Mouse (Mus musculus): ENCODE data around the gene Gigyf2. TPM values are rescaled to one million over a fixed set of nuclear protein-coding genes. Genes with fewer than 3 reads are reported as not detected.

The Gigyf2 gene
- total RNA-seq, 2 experiments from 2014 or later: 32.3 to 36.5 TPM

DNA sequence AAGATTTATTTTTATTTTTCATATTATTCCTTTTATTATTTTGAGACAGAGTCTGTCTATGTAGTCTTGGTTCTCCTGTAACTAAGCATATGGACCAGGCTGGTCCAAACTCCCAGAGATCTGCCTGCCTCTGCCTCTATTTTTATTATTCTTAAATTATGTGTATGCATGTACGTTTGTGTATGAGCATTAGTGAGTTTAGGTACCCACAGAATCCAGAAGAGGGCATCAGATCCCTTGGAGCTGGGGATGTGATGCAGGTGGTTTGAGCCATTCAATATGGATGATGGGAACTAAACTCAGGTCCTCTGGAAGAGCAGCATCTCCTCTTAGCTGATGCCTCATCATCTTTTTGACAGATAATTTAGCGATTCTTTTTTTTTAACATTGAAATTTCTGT, 11.4 kb upstream of the Gigyf2 start:
- no peak for DNase-seq
- intact Hi-C loops (cut with DNase I; ENCODE audit: low total_unique reads): no loop called here

DNA sequence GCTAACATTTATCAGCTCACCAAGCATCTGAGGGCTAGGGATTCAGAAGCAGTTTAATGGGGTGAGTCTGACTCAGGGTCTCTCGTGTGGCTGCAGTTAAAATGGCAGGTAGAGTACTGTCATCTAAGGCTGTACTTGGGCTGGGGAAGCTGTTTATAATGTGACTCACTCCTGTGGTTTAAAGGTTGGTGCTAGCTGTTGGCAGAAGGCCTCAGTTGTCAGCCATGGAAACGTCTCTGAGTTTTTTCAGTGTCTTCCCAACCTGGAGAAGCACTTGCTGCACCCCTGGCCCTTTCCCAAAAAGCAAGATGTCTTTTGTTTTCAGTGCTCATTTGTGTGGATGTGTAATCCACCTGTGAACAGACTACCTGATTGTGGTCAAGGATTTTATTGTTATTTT, 10.9 kb upstream of the Gigyf2 start:
- intact Hi-C loops (cut with DNase I; ENCODE audit: low total_unique reads): no loop called here
- DNase-seq: no peak

DNA sequence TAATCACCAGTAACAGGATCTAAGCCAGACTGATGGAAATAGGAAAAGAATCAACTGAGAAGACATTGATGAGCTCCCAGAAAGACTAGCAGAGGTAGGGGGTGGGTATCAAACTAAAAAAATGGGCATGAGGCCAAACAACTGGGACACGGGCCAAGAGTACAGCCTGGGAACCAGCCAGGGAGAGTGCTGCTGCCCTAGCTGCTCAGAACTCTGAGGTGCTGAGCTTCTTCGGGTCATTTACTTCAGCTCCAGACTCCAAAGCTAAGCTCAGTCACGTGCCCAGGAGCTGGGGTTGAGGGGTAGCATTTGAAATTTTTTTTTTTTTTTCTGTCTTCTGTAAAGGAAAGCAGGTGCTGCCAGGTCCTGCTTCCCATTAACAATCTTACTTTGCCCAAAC, 10.1 kb upstream of the Gigyf2 start:
- no peak for DNase-seq
- intact Hi-C loops (cut with DNase I; ENCODE audit: low total_unique reads): no loop called here

DNA sequence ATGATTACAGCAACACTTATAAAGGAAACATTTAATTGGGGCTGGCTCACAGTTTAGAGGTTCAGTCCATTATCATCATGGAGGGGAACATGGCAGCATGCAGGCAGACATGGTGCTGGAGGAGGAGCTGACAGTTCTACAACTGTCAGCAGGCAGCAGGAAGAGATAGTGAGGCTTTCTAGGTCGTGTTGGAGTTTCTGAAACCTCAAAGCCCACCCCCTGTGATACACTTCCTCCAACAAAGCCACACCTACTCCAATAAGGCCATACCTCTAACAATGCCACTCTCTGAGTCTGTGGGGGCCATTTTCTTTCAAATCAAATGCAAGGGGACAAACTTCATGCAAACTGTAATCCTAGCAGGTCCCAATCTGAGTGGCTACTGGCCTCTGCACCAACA, 5.7 kb upstream of the Gigyf2 start:
- intact Hi-C loops (cut with DNase I; ENCODE audit: low total_unique reads): no loop called here

DNA sequence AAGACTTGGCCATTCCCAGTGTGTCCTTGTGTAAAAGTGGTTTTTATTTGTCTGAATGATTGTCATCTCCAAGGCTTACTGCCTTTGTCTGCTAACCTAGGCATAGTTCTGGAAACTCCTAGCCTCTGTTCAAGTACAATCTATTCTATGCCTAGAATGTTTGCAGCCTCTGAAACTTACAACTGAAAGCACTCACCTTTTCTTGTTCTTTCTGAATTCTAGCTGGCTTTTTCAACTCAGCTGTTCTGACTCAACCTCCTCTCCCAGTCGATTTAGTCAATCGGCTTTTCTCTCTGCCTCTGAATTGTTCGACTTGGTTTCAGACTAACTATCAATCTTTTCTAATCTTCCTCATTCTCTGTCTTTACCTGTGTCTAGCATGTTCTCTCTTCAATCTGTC, 4.0 kb upstream of the Gigyf2 start:
- intact Hi-C loops (cut with DNase I; ENCODE audit: low total_unique reads): no loop called here
- DNase-seq: no peak

More for the DNA sequence above, 5.7 kb upstream of the Gigyf2 start:
- DNase-seq: no peak

DNA sequence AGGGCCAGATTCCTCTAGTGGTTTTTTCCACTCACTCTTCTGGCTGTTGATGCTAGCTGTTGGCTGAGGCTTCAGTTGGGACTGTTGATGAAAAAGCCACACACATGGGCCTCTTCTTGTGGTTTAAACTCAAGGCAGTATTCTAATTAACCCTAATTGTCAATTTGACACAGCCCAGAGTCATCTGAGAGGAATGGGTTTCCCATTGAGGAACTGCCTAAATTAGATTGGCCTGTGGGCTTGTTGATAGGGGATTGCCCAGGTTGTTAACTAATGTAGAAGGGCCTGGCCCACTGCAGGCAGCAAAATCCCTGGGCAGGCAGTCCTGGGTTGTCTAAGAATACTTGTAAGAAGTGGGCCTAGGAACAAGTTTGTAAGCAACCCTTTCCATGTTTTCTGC, 2.1 kb upstream of the Gigyf2 start:
- DNase-seq: no peak
- intact Hi-C loops (cut with DNase I; ENCODE audit: low total_unique reads): no loop called here

DNA sequence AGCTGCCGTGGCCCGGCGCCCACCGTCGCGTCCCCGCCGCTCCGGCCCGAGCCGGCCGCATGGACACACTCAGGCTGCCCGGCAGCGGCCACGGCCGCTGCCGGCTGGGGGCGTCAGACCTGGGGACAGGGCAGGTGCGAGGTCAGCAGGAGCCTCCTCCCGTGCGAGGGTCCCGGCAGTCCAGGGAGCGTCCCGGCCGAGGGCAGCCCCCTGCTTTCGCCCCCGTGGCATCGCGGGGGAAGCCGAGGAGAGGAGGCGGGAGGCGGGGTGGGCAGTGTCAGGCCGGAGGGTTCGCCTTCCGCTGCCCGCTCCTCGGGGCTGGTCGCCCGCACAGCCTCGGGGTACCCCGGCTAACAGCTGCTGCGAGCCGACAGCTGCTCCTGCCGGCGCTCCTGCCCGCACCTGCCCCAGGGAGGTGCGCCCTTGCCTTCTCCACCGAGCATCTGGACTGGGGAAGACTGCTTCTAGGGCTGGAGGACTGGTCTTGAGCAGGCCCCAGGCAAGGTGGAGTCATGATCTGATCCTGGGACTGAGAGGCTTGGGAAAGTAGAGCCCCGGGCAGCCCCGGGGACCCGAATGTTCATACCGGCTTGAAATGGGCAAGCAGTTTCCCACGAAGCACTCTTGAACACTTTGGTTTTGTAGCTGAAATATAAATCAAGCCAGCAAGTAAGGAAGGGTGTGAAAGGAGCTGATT, 515 bp downstream of the Gigyf2 start:
- intact Hi-C loops (cut with DNase I; ENCODE audit: low total_unique reads): no loop called here
- peak; percentile 57 for DNase-seq

DNA sequence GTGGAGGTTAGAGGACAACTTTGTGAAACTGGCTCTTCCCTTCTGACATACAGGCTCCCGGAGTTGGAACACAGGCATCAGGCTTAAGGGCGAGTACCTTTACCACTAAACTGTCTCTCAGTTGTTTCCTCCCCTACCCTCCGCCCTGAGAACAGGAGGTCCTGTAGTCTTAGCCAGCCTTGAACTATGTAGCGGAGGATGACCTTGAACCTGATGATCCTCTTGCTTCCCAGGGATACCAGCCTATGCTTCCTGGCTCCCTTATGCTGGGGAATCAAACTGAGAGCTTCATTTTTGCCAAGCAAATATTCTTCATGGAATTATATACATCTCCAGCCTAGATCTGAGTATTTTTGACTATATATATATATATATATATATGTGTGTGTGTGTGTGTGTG, 5.0 kb downstream of the Gigyf2 start:
- intact Hi-C loops (cut with DNase I; ENCODE audit: low total_unique reads): no loop called here
- DNase-seq: no peak

DNA sequence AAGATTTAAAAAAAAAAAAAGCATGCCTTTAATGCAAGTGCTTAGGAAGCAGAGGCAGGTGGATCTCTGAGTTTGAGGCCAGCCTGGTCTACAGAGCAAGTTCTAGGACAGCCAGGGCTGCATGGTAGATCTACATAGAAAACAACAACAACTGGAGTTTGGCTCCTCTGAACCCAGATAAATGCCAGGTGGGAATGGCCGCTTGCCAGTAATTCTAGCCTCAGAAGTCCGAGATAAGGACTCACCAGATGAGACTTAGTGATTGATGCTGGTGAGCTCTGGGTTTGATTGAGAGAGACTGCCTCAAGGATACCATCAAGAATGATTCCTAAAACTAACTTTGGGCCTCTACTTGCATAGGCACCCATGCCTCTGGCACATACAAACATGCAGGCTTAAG, 23.8 kb downstream of the Gigyf2 start:
- intact Hi-C loops (cut with DNase I; ENCODE audit: low total_unique reads): no loop called here
- no peak for DNase-seq

DNA sequence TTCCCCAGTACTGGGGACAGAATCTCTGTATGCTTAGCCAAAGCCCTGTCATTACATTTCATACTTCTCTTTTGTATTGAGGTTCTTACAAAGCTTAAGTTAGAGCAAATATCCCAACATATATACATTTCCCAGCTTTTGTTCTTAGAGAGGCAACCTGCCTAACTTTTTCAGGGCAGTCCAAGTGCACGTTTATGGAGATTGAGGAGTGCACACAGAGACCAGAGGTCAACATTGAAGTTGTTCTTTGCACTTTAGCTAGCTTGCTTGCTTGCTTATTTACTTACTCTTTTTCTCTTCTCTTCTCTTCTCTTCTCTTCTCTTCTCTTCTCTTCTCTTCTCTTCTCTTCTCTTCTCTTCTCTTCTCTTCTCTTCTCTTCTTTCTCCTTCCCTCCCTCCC, 33.5 kb downstream of the Gigyf2 start:
- intact Hi-C loops (cut with DNase I; ENCODE audit: low total_unique reads): no loop called here
- DNase-seq: no peak

DNA sequence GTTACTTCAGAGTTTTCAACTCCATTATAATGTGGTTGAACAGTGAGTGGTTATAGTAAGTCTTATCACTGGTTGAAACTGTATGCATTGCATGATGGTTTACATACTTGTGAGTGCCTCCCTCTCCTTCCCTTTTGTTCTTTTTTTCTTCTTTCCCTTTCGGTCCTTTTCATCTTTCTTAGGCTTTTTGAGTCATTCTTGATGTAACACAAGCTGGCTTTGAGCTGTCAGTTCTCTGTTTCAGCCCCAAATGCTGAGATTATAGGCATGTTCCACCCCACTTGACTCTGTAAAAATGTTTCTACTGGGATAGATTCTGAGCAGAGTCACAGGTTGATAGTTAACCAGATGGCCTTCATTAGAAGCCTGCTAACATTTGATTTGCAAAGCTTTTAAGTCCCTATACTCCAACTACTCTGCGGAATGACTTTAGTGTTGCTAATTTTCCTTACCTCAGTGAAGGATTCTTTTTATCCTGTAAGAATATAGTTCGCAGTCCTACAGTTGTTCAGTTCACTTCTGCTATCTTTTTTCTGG, 51.3 kb downstream of the Gigyf2 start:
- intact Hi-C loops (cut with DNase I; ENCODE audit: low total_unique reads): no loop called here
- no peak for DNase-seq

DNA sequence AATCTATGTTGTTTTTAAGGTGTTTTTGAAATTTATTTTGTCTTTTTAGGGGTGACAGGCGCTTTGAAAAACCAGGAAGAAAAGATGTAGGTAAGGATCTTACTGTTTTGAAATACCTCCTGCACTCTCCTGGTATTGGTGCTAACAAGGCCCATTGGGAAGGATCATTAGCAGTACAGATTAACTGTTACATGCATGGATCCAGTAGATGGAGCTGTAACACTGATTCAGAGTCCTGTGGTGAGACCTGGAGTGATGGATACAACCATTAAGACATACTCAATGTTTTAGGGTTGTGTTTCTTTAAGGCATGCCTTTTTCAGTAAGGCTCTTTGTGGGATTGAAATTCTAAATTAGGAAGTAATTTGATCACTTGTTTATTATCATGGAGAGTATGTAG, 53.1 kb downstream of the Gigyf2 start:
- DNase-seq: no peak
- intact Hi-C loops (cut with DNase I; ENCODE audit: low total_unique reads): no loop called here

DNA sequence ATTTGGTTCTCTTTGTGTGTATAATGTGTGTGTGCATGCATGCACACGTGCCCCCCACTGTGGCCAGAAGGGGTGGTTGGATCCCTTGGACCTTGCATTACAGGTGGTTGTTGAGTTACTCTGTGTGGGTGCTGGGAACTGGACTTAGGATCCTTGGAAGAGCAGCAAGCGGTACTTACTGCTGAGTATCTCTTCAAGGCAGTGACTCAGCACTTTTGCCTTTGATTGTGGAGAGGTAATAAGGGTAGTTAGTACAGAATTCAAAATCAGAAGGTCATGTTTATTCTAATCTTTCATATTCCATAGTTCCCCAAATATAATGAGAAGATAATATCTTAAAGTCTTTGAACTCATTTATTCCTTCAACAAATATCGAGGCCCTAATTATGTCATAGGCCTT, 54.4 kb downstream of the Gigyf2 start:
- intact Hi-C loops (cut with DNase I; ENCODE audit: low total_unique reads): no loop called here
- no peak for DNase-seq

DNA sequence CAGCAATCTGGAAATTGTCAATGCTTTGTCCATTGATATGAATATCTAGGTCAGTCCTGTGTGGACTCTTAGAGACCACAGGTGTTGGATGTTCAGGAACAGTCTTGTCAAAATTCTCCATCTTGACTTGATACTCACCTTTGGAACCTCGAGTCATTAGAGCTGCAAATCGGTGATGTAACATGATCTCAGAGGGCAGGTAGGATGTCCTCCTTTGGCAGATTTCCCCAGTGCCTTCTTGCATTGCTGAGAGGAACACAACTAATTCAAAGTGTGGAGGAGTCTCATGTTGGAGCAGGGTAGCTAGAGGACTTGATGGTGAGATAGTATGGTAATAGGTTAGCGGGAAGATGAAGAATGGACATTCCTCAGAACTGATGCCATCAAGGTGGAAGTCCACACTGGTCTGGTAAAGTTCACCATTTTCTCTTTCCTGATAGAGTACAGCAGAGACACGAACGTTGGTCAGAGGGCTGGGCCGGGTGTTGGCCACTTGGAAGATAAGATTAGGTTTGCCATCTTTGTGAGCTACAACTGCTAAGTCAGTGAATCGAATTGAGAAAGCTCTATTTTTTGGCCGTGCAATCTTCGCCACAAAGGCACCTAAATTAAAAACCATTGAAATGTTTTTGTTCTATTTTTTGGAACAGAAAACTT, 59.8 kb downstream of the Gigyf2 start:
- DNase-seq: no peak
- intact Hi-C loops (cut with DNase I; ENCODE audit: low total_unique reads): no loop called here

DNA sequence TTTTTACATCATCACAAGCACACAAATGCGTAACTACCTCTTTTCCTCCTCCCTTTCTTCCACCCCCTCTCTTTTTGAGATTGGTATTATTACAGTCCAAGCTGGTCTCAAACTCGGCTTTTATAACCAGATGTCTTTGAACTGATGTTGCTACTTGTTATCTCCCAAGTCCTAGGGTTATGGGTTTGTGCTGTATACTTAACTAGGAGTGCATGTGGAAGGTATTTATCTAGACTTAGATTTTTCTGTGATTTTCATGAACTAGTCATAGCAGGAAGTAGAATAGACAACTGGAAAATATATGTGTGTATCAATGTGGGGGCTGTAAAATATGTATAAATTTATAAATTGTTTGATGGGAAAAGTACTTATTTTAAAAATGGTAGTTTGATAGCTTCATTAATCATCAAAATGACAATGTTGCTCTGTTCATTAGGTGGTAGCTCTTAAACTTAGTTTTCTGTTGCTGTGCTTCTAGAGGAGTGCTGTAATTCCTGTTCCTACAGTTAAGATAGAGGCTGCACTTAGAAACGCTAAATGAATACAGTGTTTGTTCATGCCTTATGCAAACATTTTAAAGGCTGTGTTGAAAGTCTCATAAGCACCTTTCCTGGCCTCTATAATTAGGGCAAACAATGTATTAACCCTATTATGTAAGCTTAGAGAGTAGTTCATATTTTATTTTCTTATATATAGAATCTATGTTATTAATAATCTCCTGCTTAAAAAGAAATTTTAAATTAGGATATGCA, 66.8 kb downstream of the Gigyf2 start:
- DNase-seq: no peak
- intact Hi-C loops (cut with DNase I; ENCODE audit: low total_unique reads): no loop called here

DNA sequence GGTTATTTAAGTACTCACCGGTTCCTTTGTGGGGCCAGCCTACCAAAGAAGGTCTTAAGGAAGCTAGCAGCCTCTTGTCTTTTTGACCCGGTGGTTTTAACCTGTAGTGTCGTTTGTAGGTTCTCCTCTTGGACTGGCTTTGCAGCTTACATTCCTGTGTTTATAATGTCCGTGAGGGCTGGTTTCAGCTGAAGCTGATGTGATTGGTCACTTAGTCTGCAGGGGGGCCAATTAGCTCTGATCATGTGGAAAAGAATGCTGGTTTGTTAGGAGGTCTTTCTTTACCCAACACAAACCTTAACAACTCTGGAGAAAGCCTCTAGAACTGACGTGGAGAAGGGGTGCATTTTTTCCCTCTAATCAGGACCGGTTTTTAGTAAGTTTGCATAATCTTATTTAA, 67.8 kb downstream of the Gigyf2 start, which contains the start of gene Kcnj13:
Kcnj13 (minus strand) TSS at position 136 of the 400 bp plus-strand sequence.
- no peak for DNase-seq
- intact Hi-C loops (cut with DNase I; ENCODE audit: low total_unique reads): no loop called here

DNA sequence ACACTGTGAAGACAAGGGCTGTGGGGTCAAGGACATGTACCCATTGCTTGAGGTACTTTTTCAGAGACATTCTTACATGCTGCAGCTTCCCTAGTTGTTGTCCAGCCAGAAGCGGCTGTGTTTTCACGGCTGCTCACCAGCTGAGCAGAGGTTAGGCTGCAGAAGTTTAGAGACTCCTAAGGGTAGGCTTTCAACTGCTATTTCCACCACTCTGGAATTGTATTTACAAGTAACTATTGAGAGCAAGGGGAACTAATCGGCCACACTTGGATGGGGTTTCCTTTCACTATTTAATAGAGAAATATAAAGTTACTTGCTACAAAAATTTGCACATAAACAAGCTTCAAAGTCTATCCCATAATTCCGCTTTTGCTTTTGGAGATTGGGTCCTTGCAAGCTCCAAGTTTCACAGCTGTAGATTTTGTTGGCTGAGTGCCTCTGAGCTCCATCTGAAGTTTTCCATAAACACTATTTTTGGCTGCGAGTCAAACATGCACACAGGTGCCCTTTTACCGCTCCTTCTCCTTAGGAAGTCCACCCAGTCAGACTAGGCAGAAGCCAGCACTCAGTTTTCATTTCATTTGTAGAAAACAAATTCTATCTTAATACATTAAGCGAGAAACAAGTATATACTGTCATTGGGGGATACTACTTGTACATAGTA, 70.3 kb downstream of the Gigyf2 start:
- intact Hi-C loops (cut with DNase I; ENCODE audit: low total_unique reads): no loop called here
- no peak for DNase-seq

DNA sequence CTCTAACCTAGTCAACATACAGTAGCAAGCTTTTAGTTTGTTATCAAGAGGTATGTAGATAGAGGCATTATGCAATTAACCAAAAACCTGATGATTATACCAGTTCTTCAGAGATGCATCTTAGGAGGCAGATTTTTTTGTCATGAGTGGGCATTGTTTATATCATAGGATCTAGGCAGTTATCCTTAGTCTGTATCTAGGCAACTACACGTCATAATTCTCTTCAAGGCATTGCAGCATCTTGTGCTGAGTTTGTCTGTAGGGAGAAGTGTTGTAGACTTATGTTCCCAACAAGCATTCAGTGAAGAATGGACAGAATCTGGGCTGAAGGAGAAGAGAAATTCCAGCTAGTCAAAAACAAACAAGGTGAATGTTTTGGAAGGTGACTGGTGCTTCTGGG, 77.9 kb downstream of the Gigyf2 start:
- DNase-seq: no peak
- intact Hi-C loops (cut with DNase I; ENCODE audit: low total_unique reads): no loop called here

DNA sequence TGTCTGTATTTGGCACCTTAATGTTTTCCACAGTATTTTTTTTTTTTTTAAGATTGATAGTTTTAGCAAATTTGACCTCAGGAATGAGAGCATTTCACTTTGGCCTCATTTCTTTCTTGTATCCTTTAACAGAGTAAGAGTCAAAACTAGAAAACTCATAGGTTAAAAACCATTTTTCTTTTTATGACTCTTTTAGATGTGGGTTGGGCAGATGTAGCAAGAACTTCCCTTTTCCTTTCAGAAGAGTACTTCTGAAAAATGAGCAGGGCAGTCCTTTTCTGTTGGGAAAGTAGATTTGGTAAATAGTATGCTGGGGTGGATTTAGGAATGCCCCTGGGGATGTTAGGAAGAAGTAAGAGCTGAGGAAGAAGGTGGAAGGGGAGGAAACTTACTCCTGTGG, 79.2 kb downstream of the Gigyf2 start:
- no peak for DNase-seq
- intact Hi-C loops (cut with DNase I; ENCODE audit: low total_unique reads): no loop called here

DNA sequence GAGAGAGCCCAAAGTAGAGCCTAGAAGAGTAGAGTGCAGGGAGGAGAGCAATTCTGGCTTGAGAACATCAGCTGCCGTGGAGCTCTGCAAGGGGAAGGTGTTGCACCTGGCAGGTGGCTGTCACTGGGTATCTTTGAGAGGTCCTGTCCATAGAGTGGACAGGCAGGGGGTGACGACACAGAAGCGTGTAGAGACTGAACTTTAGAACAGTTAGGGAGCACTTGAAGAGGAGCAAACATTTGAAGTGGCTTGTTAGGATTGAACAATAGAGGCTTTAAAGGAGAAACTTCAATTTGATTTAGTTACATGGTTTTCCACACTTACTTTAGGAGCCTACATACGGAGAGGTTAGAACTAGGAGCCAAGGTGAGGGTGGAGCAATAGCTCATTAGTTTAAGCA, 82.6 kb downstream of the Gigyf2 start:
- DNase-seq: no peak
- intact Hi-C loops (cut with DNase I; ENCODE audit: low total_unique reads): no loop called here

Data from gastrocnemius, postnatal 14 days (tissue).